Mouse (Mus musculus) layer of hippocampus, postnatal 36 days (tissue): ENCODE measurements at regions not wholly inside any gene's neighbourhood (a gene's known extent, or its start where the extent isn't known, plus 50 kb on each side); places are given as distances from the start of the nearest gene placed in this dataset.
"Not testable (repeated sequence)": the region's sequence is repeated elsewhere in the genome, so short reads cannot be mapped to it uniquely, and the experiment has no call there.

Source experiments
- DNase-seq, 2 experiments: peaks; one replicate each; pipeline ENCODE4 v3.0.0; 2022

GRCm38 (mm10) chr8:34703351-34703750 is 591.8 kb upstream of the Gm10131 start:
- no peak for DNase-seq

- DNase-seq: no peak
These were observed 591.3 kb upstream of the Gm10131 start for GRCm38 (mm10) chr8:34702806-34703205.

- DNase-seq: no peak
These were observed 587.5 kb upstream of the Gm10131 start for GRCm38 (mm10) chr8:34699015-34699414.

GRCm38 (mm10) chr8:34696365-34696764 is 584.8 kb upstream of the Gm10131 start:
- no peak for DNase-seq

- DNase-seq: no peak
These were observed 581.1 kb upstream of the Gm10131 start for GRCm38 (mm10) chr8:34692606-34693005.

- no peak for DNase-seq
These were observed 580.2 kb upstream of the Gm10131 start for GRCm38 (mm10) chr8:34691776-34692175.

- no peak for DNase-seq
These were observed 578.4 kb upstream of the Gm10131 start for GRCm38 (mm10) chr8:34689825-34690493.

GRCm38 (mm10) chr8:34689049-34689824 is 577.7 kb upstream of the Gm10131 start:
- no peak for DNase-seq

GRCm38 (mm10) chr8:34688396-34689048 is 577.0 kb upstream of the Gm10131 start:
- DNase-seq: no peak

GRCm38 (mm10) chr8:34686371-34686770 is 574.8 kb upstream of the Gm10131 start:
- DNase-seq: no peak

GRCm38 (mm10) chr8:34684683-34685082 is 573.1 kb upstream of the Gm10131 start:
- peak; percentile 53 to 73 for DNase-seq

GRCm38 (mm10) chr8:34683173-34683572 is 571.6 kb upstream of the Gm10131 start:
- DNase-seq: peak in 1 of 2 experiments; percentile 37

GRCm38 (mm10) chr8:34682221-34682620 is 570.7 kb upstream of the Gm10131 start:
- DNase-seq: no peak

- DNase-seq: peak; percentile 65 to 71
These were observed 568.2 kb upstream of the Gm10131 start for GRCm38 (mm10) chr8:34679565-34680291.

- no peak for DNase-seq
These were observed 567.3 kb upstream of the Gm10131 start for GRCm38 (mm10) chr8:34678879-34679278.

GRCm38 (mm10) chr8:34671716-34672115 is 560.2 kb upstream of the Gm10131 start:
- no peak for DNase-seq

GRCm38 (mm10) chr8:34670930-34671715 is 559.6 kb upstream of the Gm10131 start:
- no peak for DNase-seq

- DNase-seq: no peak
These were observed 557.6 kb upstream of the Gm10131 start for GRCm38 (mm10) chr8:34669146-34669545.

- no peak for DNase-seq
These were observed 552.9 kb upstream of the Gm10131 start for GRCm38 (mm10) chr8:34664429-34664828.

GRCm38 (mm10) chr8:34662532-34662931 is 551.0 kb upstream of the Gm10131 start:
- no peak for DNase-seq

- no peak for DNase-seq
These were observed 540.2 kb upstream of the Gm10131 start for GRCm38 (mm10) chr8:34651750-34652149.

- DNase-seq: not testable (repeated sequence)
These were observed 516.7 kb upstream of the Gm10131 start for GRCm38 (mm10) chr8:34628221-34628620.
